Mouse (Mus musculus) limb, embryonic 11.5 days (tissue): ENCODE measurements at regions not wholly inside any gene's neighbourhood (a gene's known extent, or its start where the extent isn't known, plus 50 kb on each side); places are given as distances from the start of the nearest gene placed in this dataset.

ENCODE experiments used
- ATAC-seq: fragments of 200-750 bp; cut with Nextera tagmentation; 2 replicates; pipeline ENCODE4 v1.8.0; 2017; ENCODE audit warnings: low read depth; ENCODE audit not compliant: insufficient number of reproducible peaks, low FRiP score, low TSS enrichment
- DNase-seq: peaks from one replicate; pipeline ENCODE4 v3.0.0-alpha.2; 2015; ENCODE audit warnings: low spot score
- H3K27ac ChIP-seq: fragments of 300-500 bp; sonication (generic); replicated peaks from 2 replicates; pipeline ENCODE4 v1.5.1; 2014; ENCODE audit warnings: low read depth, mild to moderate bottlenecking, low read length
- H3K27me3 ChIP-seq: fragments of 300-500 bp; sonication (generic); 2 replicates; pipeline ENCODE4 v1.6.1; 2014; ENCODE audit warnings: mild to moderate bottlenecking, low read length, mixed read lengths; ENCODE audit not compliant: control insufficient read depth, insufficient read depth
- H3K36me3 ChIP-seq: fragments of 300-500 bp; sonication (generic); 2 replicates; pipeline ENCODE4 v1.6.1; 2014; ENCODE audit warnings: mild to moderate bottlenecking, low read length, moderate library complexity, mixed read lengths; ENCODE audit not compliant: control insufficient read depth, insufficient read depth
- H3K4me1 ChIP-seq: fragments of 300-500 bp; sonication (generic); 2 replicates; pipeline ENCODE4 v1.6.1; 2014; ENCODE audit warnings: low read length, mixed read lengths; ENCODE audit not compliant: control insufficient read depth, insufficient read depth
- H3K4me2 ChIP-seq: fragments of 300-500 bp; sonication (generic); 2 replicates; pipeline ENCODE4 v1.6.1; 2014; ENCODE audit warnings: low read depth, mild to moderate bottlenecking, moderate library complexity; ENCODE audit not compliant: severe bottlenecking
- H3K4me3 ChIP-seq: fragments of 300-500 bp; sonication (generic); 2 replicates; pipeline ENCODE4 v1.5.1; 2014; ENCODE audit warnings: low read depth, low read length
- H3K9ac ChIP-seq: fragments of 300-500 bp; sonication (generic); 2 replicates; pipeline ENCODE4 v1.6.1; 2014; ENCODE audit warnings: mild to moderate bottlenecking, low read length
- H3K9me3 ChIP-seq: fragments of 300-500 bp; sonication (generic); 2 replicates; pipeline ENCODE4 v1.6.1; 2016; ENCODE audit warnings: low read length; ENCODE audit not compliant: control insufficient read depth
- WGBS: fragments of 180-500 bp; shearing (Covaris S2); extraction: QIAGEN DNeasy Blood & Tissue Kit; methylation state at CpG from one replicate; pipeline ENCODE4 v1.1.7; 2014; 5-methylcytosine and 5-hydroxymethylcytosine counted together

DNA sequence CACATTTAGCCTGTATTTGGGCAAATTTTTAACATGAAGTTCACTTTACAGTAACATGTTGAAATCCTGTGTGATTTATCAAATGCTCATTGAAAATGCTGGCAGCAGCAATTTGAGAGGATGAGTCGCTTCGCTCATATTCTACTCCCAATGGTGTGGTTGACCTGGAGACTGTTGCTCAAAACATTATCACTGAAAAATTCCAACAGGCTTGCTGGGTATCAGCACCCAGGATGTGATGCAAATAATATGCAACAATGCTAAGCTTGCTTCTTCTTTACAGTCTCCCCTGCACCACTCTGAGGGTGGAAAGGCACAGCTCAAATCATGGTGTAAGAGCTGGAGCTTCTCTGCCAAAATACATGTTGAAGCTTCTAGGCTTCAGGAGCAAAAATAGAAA is 321.6 kb upstream of the Slc35b3 start:
- ATAC-seq (no peak), DNase-seq (no peak)
- Histone ChIP-seq H3K9ac (no peak overlapping the region), H3K36me3 (no peaks in the 10 kb centered on the region), H3K4me3 (no peak overlapping the region), H3K27me3 (no peaks in the 10 kb centered on the region), H3K9me3 (no peaks in the 10 kb centered on the region), H3K4me2 (no peak overlapping the region), H3K27ac (no peak overlapping the region), H3K4me1 (no peaks in the 10 kb centered on the region)
- 97% methylated on average over 2 of the region's 2 CpGs for WGBS

DNA sequence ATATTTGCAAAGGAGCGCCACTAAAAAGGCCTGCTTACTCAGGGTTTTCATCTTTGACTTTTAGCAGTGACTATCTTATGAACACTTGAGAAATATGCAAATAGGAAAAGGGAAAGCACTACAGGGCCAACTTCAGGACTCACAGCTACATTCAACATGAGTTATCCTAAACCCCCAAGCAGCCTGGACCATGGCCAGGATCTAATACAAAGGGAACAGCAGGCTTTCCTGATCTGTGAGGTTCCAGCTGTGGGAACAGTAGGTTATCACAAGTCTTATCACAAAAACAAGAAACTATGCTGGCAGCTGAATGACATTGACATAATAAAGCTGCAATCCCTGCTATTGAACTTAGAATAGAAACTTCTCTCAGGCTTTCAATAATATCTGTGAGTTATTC is 317.4 kb upstream of the Slc35b3 start:
- H3K4me3 ChIP-seq, result no peak overlapping the region
- no peak overlapping the region for H3K9ac ChIP-seq
- H3K27ac ChIP-seq, result no peak overlapping the region
- no peak overlapping the region for H3K4me2 ChIP-seq
- H3K27me3 ChIP-seq, result no peaks in the 10 kb centered on the region
- no peaks in the 10 kb centered on the region for H3K9me3 ChIP-seq
- WGBS, result 90% methylated on average over 1 of the region's 1 CpGs
- ATAC-seq (no peak), DNase-seq (no peak)
- H3K36me3 ChIP-seq, result no peaks in the 10 kb centered on the region
- H3K4me1 ChIP-seq, result no peaks in the 10 kb centered on the region

DNA sequence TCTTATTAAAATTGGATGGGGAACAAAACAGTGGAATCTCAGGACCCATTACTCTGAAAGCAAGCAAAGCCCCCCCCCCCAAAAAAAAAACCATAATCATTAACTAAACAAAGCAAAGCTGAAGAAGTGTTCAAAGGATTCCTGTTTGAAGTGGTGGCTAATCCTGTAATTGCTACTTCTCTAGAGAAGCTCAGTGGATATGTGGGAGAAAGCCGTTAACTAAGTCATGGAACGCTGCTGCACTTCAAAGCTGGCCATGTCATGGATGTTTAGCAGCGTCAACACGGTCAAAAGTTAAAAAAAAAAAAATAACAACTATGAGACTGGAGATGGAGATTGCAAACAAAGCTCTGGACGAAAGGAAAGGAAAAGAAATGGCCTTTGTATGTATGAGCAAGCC is 305.3 kb upstream of the Slc35b3 start:
- H3K27ac ChIP-seq, result no peak overlapping the region
- WGBS, result 65% methylated on average over 5 of the region's 5 CpGs
- no peaks in the 10 kb centered on the region for H3K36me3 ChIP-seq
- DNase-seq (no peak), ATAC-seq (no peak)
- no peaks in the 10 kb centered on the region for H3K27me3 ChIP-seq
- no peaks in the 10 kb centered on the region for H3K4me1 ChIP-seq
- no peak overlapping the region for H3K4me3 ChIP-seq
- no peak overlapping the region for H3K4me2 ChIP-seq
- H3K9ac ChIP-seq, result no peak overlapping the region
- no peaks in the 10 kb centered on the region for H3K9me3 ChIP-seq

DNA sequence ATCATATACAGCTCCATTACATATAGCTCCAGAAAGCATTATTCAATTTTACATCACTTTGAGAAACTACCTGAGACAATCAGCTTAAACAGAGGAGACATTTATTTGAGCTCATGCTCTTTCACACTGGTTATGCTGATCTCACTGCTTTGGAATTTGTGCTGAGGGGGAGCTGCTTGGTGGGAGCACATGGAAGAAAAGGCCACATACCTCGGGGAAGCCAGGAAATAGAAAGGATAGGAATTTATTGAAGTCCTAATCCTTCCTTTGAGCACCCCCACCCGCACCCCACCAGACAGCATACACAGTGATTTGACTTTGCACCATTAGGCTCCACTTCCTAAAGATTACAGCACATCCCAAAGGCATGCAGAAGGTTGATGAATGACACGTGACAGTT is 296.0 kb upstream of the Slc35b3 start:
- Histone ChIP-seq H3K27ac (no peak overlapping the region), H3K9ac (no peak overlapping the region), H3K36me3 (no peaks in the 10 kb centered on the region), H3K27me3 (no peaks in the 10 kb centered on the region), H3K4me1 (no peaks in the 10 kb centered on the region), H3K9me3 (no peaks in the 10 kb centered on the region), H3K4me2 (no peak overlapping the region), H3K4me3 (no peak overlapping the region)
- DNase-seq (no peak), ATAC-seq (no peak)
- 58% methylated on average over 3 of the region's 3 CpGs for WGBS

DNA sequence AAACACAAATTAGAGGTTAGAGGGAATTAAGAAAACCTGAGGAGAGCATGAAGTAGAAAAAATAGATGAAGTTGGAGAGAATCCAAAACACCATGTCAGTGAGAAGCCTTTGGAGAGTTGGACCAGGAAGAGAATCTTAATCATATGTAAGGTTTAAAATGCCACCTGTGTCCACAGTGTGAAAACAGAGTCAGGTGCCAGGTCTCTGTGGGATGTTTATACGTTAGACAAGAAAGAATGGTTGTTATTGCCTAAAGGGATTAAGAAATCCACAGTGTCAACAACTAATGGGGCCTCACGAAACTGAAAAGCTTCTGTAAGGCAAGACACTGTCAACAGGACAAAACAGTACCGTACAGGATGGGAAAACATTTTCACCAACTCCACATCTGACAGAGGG is 294.7 kb upstream of the Slc35b3 start:
- Histone ChIP-seq H3K36me3 (no peaks in the 10 kb centered on the region), H3K27ac (no peak overlapping the region), H3K9ac (no peak overlapping the region), H3K4me3 (no peak overlapping the region), H3K4me1 (no peaks in the 10 kb centered on the region), H3K9me3 (no peaks in the 10 kb centered on the region), H3K27me3 (no peaks in the 10 kb centered on the region), H3K4me2 (no peak overlapping the region)
- WGBS, result 74% methylated on average over 3 of the region's 3 CpGs
- DNase-seq (no peak), ATAC-seq (no peak)

DNA sequence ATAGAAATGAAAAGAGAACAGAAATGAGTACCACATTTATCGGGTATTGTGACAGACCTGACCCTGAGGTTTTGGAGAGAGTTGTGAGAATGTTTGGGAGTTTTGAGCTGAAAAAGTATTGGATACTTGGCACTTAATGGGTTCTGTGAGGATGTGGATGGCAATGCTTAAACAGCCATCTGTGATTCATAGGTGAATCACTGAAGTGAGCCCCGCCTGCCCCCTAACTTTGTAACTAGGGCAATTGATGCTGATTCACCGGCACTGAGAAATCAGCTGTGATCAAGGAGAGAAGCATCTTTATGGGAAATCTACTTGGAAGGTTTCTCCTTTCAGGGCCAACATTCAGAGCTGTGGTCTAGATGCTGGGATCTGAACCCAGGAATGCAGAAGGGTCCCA is 291.9 kb upstream of the Slc35b3 start:
- no peak overlapping the region for H3K27ac ChIP-seq
- H3K36me3 ChIP-seq, result no peaks in the 10 kb centered on the region
- no peak overlapping the region for H3K4me3 ChIP-seq
- no peak for ATAC-seq
- WGBS, result 93% methylated on average over 3 of the region's 3 CpGs
- DNase-seq, result no peak
- no peaks in the 10 kb centered on the region for H3K4me1 ChIP-seq
- H3K9me3 ChIP-seq, result no peaks in the 10 kb centered on the region
- no peak overlapping the region for H3K4me2 ChIP-seq
- H3K9ac ChIP-seq, result no peak overlapping the region
- no peaks in the 10 kb centered on the region for H3K27me3 ChIP-seq

DNA sequence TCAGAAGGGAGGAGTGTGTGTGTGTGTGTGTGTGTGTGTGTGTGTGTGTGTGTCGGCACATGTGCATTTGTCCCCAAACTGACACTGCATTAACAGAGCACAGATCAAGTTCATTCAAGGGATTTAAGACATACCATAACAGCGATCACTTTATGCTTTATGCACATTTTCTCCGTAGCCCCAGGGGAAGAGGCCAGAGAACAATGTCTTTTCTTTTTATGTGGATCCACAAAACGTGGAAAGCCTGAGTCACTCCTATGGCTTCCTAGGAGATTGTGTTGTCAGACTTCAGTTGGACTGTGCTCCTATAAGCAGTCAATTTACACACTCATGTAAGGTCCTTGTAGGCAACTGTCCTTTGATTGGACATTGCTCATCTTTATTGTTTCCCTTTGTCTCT is 289.4 kb upstream of the Slc35b3 start:
- Histone ChIP-seq H3K36me3 (no peaks in the 10 kb centered on the region), H3K4me1 (no peaks in the 10 kb centered on the region), H3K27me3 (no peaks in the 10 kb centered on the region), H3K27ac (no peak overlapping the region), H3K9ac (no peak overlapping the region), H3K9me3 (no peaks in the 10 kb centered on the region), H3K4me2 (no peak overlapping the region), H3K4me3 (no peak overlapping the region)
- DNase-seq, result no peak
- no peak for ATAC-seq
- WGBS, result 84% methylated on average over 4 of the region's 4 CpGs

DNA sequence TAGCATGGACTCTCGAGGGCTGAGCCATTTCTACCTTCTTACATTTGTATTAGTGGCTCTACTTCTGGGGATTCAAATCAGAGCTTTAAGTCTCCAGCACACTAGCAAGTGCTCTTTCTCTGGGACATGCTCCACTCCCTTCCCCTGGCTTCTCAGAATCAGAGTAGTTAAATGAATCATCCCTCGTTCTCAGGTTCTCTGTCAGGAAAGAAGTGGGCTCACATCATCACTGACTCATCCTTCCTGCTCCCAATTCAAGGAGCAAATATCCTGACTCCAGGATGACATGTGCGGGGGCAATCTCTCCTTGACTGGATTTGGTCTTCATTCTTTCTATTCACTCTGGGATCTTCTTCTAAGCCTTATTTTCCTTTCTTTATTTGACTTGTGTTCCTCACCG is 266.2 kb upstream of the Slc35b3 start:
- WGBS, result 87% methylated on average over 4 of the region's 4 CpGs
- H3K4me1 ChIP-seq, result no peaks in the 10 kb centered on the region
- no peak overlapping the region for H3K4me3 ChIP-seq
- H3K27ac ChIP-seq, result no peak overlapping the region
- H3K9me3 ChIP-seq, result no peaks in the 10 kb centered on the region
- no peak overlapping the region for H3K9ac ChIP-seq
- DNase-seq (no peak), ATAC-seq (no peak)
- no peaks in the 10 kb centered on the region for H3K27me3 ChIP-seq
- no peaks in the 10 kb centered on the region for H3K36me3 ChIP-seq
- no peak overlapping the region for H3K4me2 ChIP-seq

DNA sequence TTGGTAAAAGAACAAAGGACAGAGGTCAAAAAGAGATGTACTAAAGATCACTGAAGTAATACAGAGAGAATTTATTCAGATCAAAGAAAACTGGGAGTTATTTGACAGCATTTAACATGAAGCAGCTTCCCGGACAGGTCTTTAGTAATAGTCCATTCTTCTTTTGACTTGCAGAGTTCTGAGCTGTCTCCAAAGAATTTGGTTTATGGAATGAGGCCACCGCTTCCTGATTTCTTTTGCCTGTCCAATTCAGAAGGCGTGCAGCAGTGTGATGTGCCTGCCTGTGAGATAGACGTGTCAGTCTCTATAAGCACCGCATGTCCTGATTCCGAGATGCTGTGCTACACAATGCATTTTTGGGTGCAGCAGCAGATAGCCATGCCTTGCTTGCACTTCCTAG is 265.0 kb upstream of the Slc35b3 start:
- Histone ChIP-seq H3K4me2 (no peak overlapping the region), H3K27me3 (no peaks in the 10 kb centered on the region), H3K36me3 (no peaks in the 10 kb centered on the region), H3K9ac (no peak overlapping the region), H3K27ac (no peak overlapping the region), H3K4me3 (no peak overlapping the region), H3K4me1 (no peaks in the 10 kb centered on the region), H3K9me3 (no peaks in the 10 kb centered on the region)
- 81% methylated on average over 6 of the region's 6 CpGs for WGBS
- ATAC-seq, result no peak
- DNase-seq, result no peak
